Mouse (Mus musculus) gastrocnemius, postnatal 10 days (tissue): Measurements from ENCODE around the gene Casp8. TPM values are rescaled to one million over a fixed set of nuclear protein-coding genes. Genes with fewer than 3 reads are reported as not detected.

Experiments used
- total RNA-seq, 2 experiments: library from RNA; stranded (reverse); gene quantifications; 2 replicates each; pipeline ENCODE4 v1.2.3; 2021

Gene Casp8
- total RNA-seq, 2 experiments from 2014 or later, result 8.9 to 14.0 TPM

Other genes with a start within 250 kb of the Casp8 start
- 10 to 100 TPM in 1 of 2 experiments, 1 to 10 TPM in 1; 6.0 to 13.3 TPM for gene Fam126b, start 209.1 kb upstream of the Casp8 start, total RNA-seq
- gene Ndufb3, start 209.0 kb upstream of the Casp8 start, total RNA-seq, result 100 to 1,000 TPM; 147 to 172 TPM
- gene Als2cr12, start 99.4 kb upstream of the Casp8 start, total RNA-seq, result not detected
- gene Cflar, start 83.9 kb upstream of the Casp8 start, total RNA-seq, result 10 to 100 TPM; 48.9 to 51.4 TPM
- gene Trak2, start 178.1 kb downstream of the Casp8 start, total RNA-seq, result 10 to 100 TPM; 55.0 to 57.7 TPM
- gene Stradb, start 178.1 kb downstream of the Casp8 start, total RNA-seq, result 10 to 100 TPM; 78.8 to 86.3 TPM